Mouse (Mus musculus) embryonic facial prominence, embryonic 11.5 days (tissue): ENCODE data around the gene Gm49353. TPM values are rescaled to one million over a fixed set of nuclear protein-coding genes. Genes with fewer than 3 reads are reported as not detected.

Experiments used
- ATAC-seq: fragments of 200-750 bp; cut with Nextera tagmentation; replicated peaks from 2 replicates; pipeline ENCODE4 v1.8.0; 2017; ENCODE audit warnings: low read depth; ENCODE audit not compliant: insufficient number of reproducible peaks, low FRiP score, low TSS enrichment
- DNase-seq: peaks from one replicate; pipeline ENCODE4 v3.0.0-alpha.2; 2015; ENCODE audit warnings: low spot score
- H3K27ac ChIP-seq: fragments of 300-500 bp; sonication (generic); replicated peaks from 2 replicates; pipeline ENCODE4 v1.5.1; 2014; ENCODE audit warnings: mild to moderate bottlenecking, low read depth, low read length, control low read depth
- H3K27me3 ChIP-seq: fragments of 300-500 bp; sonication (generic); 2 replicates; pipeline ENCODE4 v1.6.1; 2014; ENCODE audit warnings: mild to moderate bottlenecking, low read length, moderate library complexity, mixed read lengths; ENCODE audit not compliant: control insufficient read depth, insufficient read depth
- H3K36me3 ChIP-seq: fragments of 300-500 bp; sonication (generic); replicated peaks from 2 replicates; pipeline ENCODE4 v1.6.1; 2014; ENCODE audit warnings: low read depth, mild to moderate bottlenecking, low read length, moderate library complexity, mixed read lengths; ENCODE audit not compliant: control insufficient read depth, insufficient read depth
- H3K4me1 ChIP-seq: fragments of 300-500 bp; sonication (generic); 2 replicates; pipeline ENCODE4 v1.6.1; 2014; ENCODE audit warnings: low read length, mixed read lengths; ENCODE audit not compliant: control insufficient read depth, insufficient read depth
- H3K4me2 ChIP-seq: fragments of 300-500 bp; sonication (generic); 2 replicates; pipeline ENCODE4 v1.6.1; 2014; ENCODE audit warnings: low read depth, mild to moderate bottlenecking, control low read depth, low read length, moderate library complexity
- H3K4me3 ChIP-seq: fragments of 300-500 bp; sonication (generic); 2 replicates; pipeline ENCODE4 v1.5.1; 2014; ENCODE audit warnings: low read depth, low read length, control low read depth
- H3K9ac ChIP-seq: fragments of 300-500 bp; sonication (generic); replicated peaks from 2 replicates; pipeline ENCODE4 v1.6.1; 2014; ENCODE audit warnings: mild to moderate bottlenecking, control low read depth, low read length
- H3K9me3 ChIP-seq: fragments of 300-500 bp; sonication (generic); replicated peaks from 2 replicates; pipeline ENCODE4 v1.6.1; 2016; ENCODE audit warnings: mild to moderate bottlenecking, low read length, inconsistent platforms, mixed read lengths; ENCODE audit not compliant: control insufficient read depth
- WGBS: fragments of 180-500 bp; shearing (Covaris S2); extraction: QIAGEN DNeasy Blood & Tissue Kit; methylation state at CpG from one replicate; pipeline ENCODE4 v1.1.7; 2014; 5-methylcytosine and 5-hydroxymethylcytosine counted together
- polyA plus RNA-seq: library from polyadenylated mRNA; unstranded; fragments of >200 nt; fragmentation: Nextera tagmentation; extraction: Ambion mirVana; gene quantifications from 2 replicates; pipeline ENCODE4 v1.2.1, GENCODE M21; 2014

Gm49353 gene
- polyA plus RNA-seq, 1 experiment from 2014 or later, result not detected

GRCm38 (mm10) chr10:29213534-29214100 lies 14.9 kb downstream of the Gm49353 start:
- no peaks in the 10 kb centered on the region for H3K4me1 ChIP-seq
- no peaks in the 10 kb centered on the region for H3K9me3 ChIP-seq
- H3K27ac ChIP-seq, result no peak overlapping the region
- H3K27me3 ChIP-seq, result no peaks in the 10 kb centered on the region
- no peak overlapping the region for H3K9ac ChIP-seq
- ATAC-seq (peak; percentile 57; the same call in 1 of the 2 replicates), DNase-seq (no peak)
- no peaks in the 10 kb centered on the region for H3K36me3 ChIP-seq
- no peak overlapping the region for H3K4me2 ChIP-seq
- 40% methylated on average over 3 of the region's 3 CpGs for WGBS
- no peak overlapping the region for H3K4me3 ChIP-seq

GRCm38 (mm10) chr10:29216957-29217356 lies 18.2 kb downstream of the Gm49353 start:
- no peak overlapping the region for H3K4me3 ChIP-seq
- H3K36me3 ChIP-seq, result no peaks in the 10 kb centered on the region
- H3K27me3 ChIP-seq, result no peaks in the 10 kb centered on the region
- no peak overlapping the region for H3K4me2 ChIP-seq
- ATAC-seq, result no peak
- H3K4me1 ChIP-seq, result no peaks in the 10 kb centered on the region
- H3K27ac ChIP-seq, result no peak overlapping the region
- no peaks in the 10 kb centered on the region for H3K9me3 ChIP-seq
- no peak for DNase-seq
- WGBS, result 85% methylated on average over 1 of the region's 1 CpGs
- H3K9ac ChIP-seq, result no peak overlapping the region

- no peaks in the 10 kb centered on the region for H3K9me3 ChIP-seq
- no peaks in the 10 kb centered on the region for H3K4me1 ChIP-seq
- DNase-seq (no peak), ATAC-seq (no peak)
- WGBS, result 53% methylated on average over 2 of the region's 2 CpGs
- H3K27ac ChIP-seq, result no peak overlapping the region
- H3K27me3 ChIP-seq, result no peaks in the 10 kb centered on the region
- H3K4me3 ChIP-seq, result no peak overlapping the region
- no peak overlapping the region for H3K9ac ChIP-seq
- H3K4me2 ChIP-seq, result no peak overlapping the region
- H3K36me3 ChIP-seq, result no peaks in the 10 kb centered on the region
Measured at GRCm38 (mm10) chr10:29217451-29217850, 18.7 kb downstream of the Gm49353 start.

GRCm38 (mm10) chr10:29225329-29225728 lies 26.6 kb downstream of the Gm49353 start:
- H3K36me3 ChIP-seq, result no peaks in the 10 kb centered on the region
- 83% methylated on average over 4 of the region's 4 CpGs for WGBS
- no peak overlapping the region for H3K4me2 ChIP-seq
- DNase-seq (no peak), ATAC-seq (no peak)
- no peak overlapping the region for H3K4me3 ChIP-seq
- no peaks in the 10 kb centered on the region for H3K4me1 ChIP-seq
- H3K9ac ChIP-seq, result no peak overlapping the region
- H3K9me3 ChIP-seq, result no peaks in the 10 kb centered on the region
- H3K27ac ChIP-seq, result no peak overlapping the region
- no peaks in the 10 kb centered on the region for H3K27me3 ChIP-seq

GRCm38 (mm10) chr10:29231208-29231607 lies 32.5 kb downstream of the Gm49353 start:
- 94% methylated on average over 2 of the region's 2 CpGs for WGBS
- no peaks in the 10 kb centered on the region for H3K36me3 ChIP-seq
- no peak overlapping the region for H3K27ac ChIP-seq
- H3K4me3 ChIP-seq, result no peak overlapping the region
- no peak overlapping the region for H3K9ac ChIP-seq
- no peaks in the 10 kb centered on the region for H3K27me3 ChIP-seq
- ATAC-seq, result no peak
- no peak overlapping the region for H3K4me2 ChIP-seq
- H3K9me3 ChIP-seq, result no peaks in the 10 kb centered on the region
- no peak for DNase-seq
- no peaks in the 10 kb centered on the region for H3K4me1 ChIP-seq

Other genes with a start within 250 kb of the Gm49353 start
- not detected in 2 replicates for gene 2310057J18Rik, start 212.7 kb upstream of the Gm49353 start, polyA plus RNA-seq
- 7.8 and 10.0 TPM in 2 replicates for gene Soga3, start 55.1 kb upstream of the Gm49353 start, polyA plus RNA-seq
- 2.4 and 2.8 TPM in 2 replicates for gene 9330159F19Rik, start 12.7 kb downstream of the Gm49353 start, polyA plus RNA-seq
- 24.8 and 24.9 TPM in 2 replicates for gene Echdc1, start 114.2 kb downstream of the Gm49353 start, polyA plus RNA-seq
- gene Rnf146, start 163.5 kb downstream of the Gm49353 start, polyA plus RNA-seq, result 54.1 and 59.3 TPM in 2 replicates